Mouse (Mus musculus): ENCODE data around the gene Med22. TPM values are rescaled to one million over a fixed set of nuclear protein-coding genes. Genes with fewer than 3 reads are reported as not detected.

Med22 gene
- polyA plus RNA-seq, 1 experiment from 2014 or later, result 14.4 TPM

- Histone ChIP-seq H3K79me2 (ENCODE audit: inconsistent target) (no peaks in the 10 kb centered on the region), H3K27ac (no peak overlapping the region), H3K36me3 (ENCODE audit: inconsistent target) (no peaks in the 10 kb centered on the region), H3K4me3 (ENCODE audit: inconsistent target) (no peak overlapping the region)
- 0% methylated on average over 3 of the region's 3 CpGs for WGBS (ENCODE audit: missing documents)
Measured at GRCm38 (mm10) chr2:26862856-26863255, 47.6 kb downstream of the Med22 start.

Other genes starting within 250 kb of the Med22 start
- gene Lcn4, start 239.4 kb downstream of the Med22 start, polyA plus RNA-seq (2018), result not detected in 3 replicates
- gene Abo, start 45.7 kb downstream of the Med22 start, polyA plus RNA-seq (2018), result not detected in 3 replicates
- 16.4 to 25.2 TPM (median 21.2 TPM) in 3 replicates for gene Surf6, start 7.8 kb downstream of the Med22 start, polyA plus RNA-seq (2018)
- gene Rpl7a, start 87 bp upstream of the Med22 start, polyA plus RNA-seq (2018), result 1,034 to 1,136 TPM (median 1,099 TPM) in 3 replicates
- 25.6 to 50.5 TPM (median 36.1 TPM) in 3 replicates for gene Surf2, start 5.7 kb upstream of the Med22 start, polyA plus RNA-seq (2018)
- 55.2 to 73.5 TPM (median 59.6 TPM) in 3 replicates for gene Surf1, start 5.9 kb upstream of the Med22 start, polyA plus RNA-seq (2018)
- 126 to 164 TPM (median 160 TPM) in 3 replicates for gene Surf4, start 23.3 kb upstream of the Med22 start, polyA plus RNA-seq (2018)
- 0.30 to 0.79 TPM (median 0.44 TPM) in 3 replicates for gene Stkld1, start 23.4 kb upstream of the Med22 start, polyA plus RNA-seq (2018)
- 33.6 to 77.4 TPM (median 33.7 TPM) in 3 replicates for gene Rexo4, start 53.7 kb upstream of the Med22 start, polyA plus RNA-seq (2018)
- not detected in 3 replicates for gene Adamts13, start 62.7 kb upstream of the Med22 start, polyA plus RNA-seq (2018)
- 10.7 to 20.4 TPM (median 18.3 TPM) in 3 replicates for gene Cacfd1, start 99.2 kb upstream of the Med22 start, polyA plus RNA-seq (2018)
- gene Slc2a6, start 117.3 kb upstream of the Med22 start, polyA plus RNA-seq (2018), result 2.9 to 43.2 TPM (median 3.8 TPM) in 3 replicates
- gene Mymk, start 161.5 kb upstream of the Med22 start, polyA plus RNA-seq (2018), result not detected in 3 replicates
- not detected in 3 replicates for gene Adamtsl2, start 168.7 kb upstream of the Med22 start, polyA plus RNA-seq (2018)
- gene Fam163b, start 231.8 kb upstream of the Med22 start, polyA plus RNA-seq (2018), result not detected in 3 replicates